Mouse (Mus musculus): ENCODE measurements around the gene Trcg1.
A peak's percentile ranks its signal among the peaks of the same experiment; 100 is the strongest.
"Not testable (repeated sequence)": the region's sequence is repeated elsewhere in the genome, so short reads cannot be mapped to it uniquely, and the experiment has no call there.

Trcg1 gene

DNA sequence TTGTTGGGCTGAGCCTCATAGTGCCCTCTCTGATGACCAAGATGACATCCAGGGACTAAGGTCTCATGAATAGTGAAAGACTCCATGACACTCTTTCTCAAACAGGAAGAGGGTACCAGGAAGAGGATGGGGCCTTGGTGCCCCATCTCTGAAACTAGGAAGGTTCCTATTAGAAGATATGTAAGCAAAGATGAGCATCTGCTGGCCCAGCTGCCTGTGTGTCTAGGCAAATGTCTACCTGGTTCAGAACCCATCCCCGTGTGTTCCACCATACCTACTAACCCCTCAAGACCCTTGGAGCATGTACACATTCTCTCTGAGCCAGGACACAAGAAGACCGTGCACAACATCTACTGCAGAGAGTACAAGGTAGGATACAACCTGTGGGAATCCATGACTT, at the start of gene Trcg1:
Gene Trcg1, plus strand, starts transcription at position 301 of the 400 bp plus-strand sequence.
- DNase-seq (ENCODE audit: low read depth, low spot score) = no peak

DNA sequence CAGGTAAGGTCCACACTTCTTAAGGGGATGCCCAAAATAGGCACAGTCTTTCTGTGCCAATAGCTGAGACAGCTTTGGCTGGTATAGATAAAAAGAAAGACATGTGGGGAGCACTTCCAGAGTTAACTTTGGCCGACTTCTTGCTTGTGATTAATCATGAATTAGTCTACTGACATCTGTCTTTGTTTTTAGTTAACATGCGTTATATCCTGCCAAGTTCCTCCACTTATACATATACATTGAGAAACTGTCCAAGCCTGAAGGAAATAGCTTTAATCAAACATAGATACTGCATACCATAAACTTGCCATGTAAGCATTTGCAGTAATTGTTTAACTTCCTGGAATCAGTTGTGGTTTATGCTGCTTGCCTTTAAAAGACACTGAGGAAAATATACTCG, 39.6 kb upstream of the Trcg1 start:
- no peak for DNase-seq (ENCODE audit: low read depth, low spot score)

DNA sequence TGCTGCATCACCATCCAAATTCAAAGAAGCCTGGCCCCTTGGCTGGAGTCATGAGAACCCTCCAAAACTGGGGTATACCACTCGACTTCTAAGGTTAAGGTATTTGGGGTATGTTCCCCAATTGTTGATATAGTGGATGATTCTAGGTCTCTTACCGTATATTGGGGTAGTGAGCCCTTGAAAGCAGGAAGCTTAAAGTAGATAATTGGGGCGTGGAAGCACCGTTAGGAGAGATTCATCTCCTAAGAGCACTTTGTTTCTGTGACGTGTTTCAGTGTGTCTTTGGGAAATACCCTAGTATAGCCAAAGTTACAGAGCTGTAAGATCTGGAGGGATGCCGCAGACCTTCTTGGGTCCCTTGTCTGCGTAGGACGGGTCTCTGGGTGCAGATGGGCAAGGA, 38.9 kb upstream of the Trcg1 start:
- no peak for DNase-seq (ENCODE audit: low read depth, low spot score)

DNA sequence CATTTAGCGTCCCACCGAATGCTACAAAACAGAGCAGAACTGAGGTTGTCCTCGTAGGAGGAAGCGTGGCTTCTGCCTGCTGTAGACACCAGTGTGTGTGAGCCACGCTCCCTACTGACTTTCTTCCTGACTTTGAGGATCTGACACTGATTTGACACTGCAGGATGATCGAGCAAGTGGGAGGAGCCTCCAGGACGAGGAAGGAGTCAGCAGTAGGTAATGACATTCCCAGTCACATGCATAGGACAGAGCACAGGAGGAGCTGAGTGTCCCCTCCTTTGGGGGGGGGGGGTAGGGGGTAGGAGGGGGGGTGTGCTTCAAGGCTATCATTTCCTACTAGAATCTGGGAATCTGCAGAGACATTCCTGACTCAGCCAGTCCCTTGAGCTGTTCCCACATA, 33.4 kb upstream of the Trcg1 start:
- no peak for DNase-seq (ENCODE audit: low read depth, low spot score)

DNA sequence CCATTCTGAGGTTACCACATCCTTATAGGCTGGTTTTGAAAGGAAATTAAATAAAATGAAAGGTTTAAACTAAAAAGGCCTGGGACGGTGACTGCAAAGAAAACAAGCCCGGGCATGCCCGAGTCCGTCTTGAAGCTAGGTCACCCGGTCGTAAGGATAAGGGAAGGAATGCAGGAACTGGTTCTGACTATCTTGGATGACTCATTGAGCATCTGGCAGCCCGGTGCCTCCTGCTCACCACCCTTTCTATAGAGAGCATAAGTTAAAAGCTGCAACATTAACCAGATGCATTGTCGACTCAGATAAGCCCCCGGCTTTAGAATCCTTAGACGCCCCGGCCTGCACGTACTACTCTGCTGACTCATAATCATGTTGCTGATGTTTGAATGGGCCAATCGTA, 32.8 kb upstream of the Trcg1 start:
- DNase-seq (ENCODE audit: low read depth, low spot score) = not testable (repeated sequence)

DNA sequence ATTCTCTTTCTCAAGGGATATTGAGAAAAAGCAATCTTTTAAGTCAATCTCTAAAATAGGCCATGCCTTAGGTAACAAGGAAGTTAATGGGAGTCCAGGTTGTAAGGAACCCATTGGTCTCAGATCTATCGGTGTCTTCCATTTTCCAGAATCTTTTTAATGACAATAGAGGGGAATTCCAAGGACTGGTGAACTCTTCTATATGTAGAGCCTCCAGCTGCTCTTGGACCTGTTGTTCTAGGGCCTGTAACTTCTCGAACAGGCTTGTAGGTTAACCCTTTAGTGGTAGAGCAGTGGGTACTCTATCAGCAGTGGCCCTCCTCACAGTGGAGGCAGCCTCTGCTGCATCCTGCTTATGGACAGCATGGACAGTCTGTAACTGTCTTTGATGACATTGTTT, 29.5 kb upstream of the Trcg1 start:
- no peak for DNase-seq (ENCODE audit: low read depth, low spot score)

DNA sequence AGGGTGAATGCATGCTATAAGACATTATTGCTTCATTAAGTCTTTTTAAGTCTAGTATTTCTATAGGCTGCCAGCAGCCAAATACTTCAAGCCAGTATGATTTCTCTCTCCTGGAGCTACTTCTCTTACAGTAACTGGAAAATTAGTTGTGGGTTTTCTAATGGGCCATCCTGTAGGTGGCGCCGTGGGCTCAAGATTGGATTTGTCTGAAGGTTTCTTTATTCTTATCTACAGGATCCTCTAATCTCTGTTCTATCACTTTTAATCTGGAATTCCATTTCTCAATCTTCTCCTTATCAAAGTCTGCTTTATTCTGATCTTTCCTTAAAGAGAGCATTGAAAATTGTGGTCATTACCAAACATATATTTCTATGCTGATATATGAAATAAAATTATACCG, 27.0 kb upstream of the Trcg1 start:
- DNase-seq (ENCODE audit: low read depth, low spot score) = peak; percentile 24

DNA sequence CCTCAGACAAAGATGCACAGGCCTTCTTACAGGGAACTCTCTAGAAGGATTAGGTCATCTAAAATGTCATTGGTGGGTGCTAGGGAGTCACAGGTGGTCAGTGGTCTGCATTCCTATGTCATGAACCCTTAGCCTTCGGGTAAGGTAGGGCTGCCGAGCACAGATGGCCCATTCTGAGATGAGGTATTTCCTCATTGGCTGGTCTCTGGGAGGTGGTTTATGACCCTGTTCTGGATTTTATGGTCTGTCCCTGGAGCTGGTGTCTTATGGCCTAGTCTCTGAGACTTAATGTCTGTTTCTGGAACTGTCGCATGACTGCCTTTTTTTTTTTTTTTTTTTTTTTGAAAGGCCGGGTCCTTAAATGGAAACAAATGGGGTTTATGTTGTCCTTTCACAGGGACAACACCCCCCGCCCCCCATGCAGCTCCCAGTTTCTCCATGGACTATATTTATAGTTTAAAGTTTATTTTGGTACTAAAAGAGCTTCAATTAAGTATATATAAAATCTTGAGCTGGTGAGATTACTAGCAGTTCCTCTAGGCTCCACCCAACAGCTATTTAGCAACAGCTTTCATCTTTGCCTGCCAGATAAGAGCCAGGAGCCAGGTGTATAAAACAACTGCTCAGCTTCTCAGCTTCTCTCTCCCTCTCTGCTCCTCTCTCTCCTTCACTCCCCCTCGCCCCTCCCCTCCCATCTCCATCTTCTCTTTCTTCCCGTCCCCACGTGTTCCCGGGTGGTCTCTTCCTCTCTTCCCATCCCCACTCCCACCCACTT, 23.7 kb upstream of the Trcg1 start:
- DNase-seq (ENCODE audit: low read depth, low spot score) = no peak

DNA sequence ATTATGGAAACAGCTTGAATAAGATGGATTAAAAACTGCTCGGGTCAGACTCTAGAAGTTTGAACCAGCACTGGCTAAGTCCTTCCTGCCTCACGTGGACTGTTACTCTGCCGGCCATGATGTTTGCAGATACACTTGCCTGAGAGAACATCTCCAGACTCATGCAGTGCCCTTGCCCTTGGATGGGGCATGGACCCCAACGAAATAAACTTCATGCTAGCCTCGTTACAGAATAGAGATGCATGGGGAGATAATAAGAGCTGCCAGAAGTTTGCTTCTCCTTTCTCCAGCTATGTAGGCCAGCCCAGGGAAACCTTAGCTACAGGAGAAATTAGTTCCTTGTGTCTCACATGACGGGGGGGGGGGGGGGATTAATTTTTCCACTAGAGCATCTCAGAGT, 21.9 kb upstream of the Trcg1 start:
- DNase-seq (ENCODE audit: low read depth, low spot score) = no peak

DNA sequence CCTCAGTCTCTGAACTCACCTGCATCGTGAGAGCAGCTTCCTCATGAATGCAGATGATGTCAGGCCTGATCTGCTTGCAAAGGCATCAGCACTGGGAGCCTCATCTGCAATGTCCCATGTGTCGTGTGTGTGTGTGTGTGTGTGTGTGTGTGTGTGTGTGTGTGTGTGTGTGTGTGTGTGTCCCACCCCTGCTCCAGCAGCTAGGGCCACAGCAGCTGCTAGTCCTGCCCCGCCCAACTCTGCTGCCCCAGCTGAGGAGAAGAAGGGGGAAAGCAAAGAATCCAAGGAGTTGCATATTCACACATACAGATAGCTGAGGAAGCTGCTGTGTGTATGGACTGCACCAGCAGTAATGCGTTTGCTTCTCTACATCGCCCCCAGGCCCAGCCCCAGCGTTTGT, 19.1 kb upstream of the Trcg1 start:
- DNase-seq (ENCODE audit: low read depth, low spot score) = no peak

DNA sequence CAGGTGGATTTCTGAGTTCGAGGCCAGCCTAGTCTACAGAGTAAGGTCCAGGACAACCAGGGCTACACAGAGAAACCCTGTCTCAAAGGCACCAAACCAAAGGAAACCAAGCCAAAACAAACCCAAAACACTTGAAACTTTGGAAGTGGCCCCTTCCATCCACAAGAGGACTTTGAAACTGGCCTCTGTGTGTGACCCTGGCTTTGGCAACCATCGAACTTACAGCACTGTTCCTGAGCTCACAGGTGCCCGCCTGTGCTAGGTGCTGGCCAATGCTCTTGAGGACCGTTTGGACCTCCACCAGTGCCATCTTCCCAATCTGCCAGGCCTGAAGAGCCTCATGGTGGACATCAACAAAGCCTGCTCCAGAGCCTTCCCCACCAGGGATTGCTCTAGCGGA, 17.6 kb upstream of the Trcg1 start:
- DNase-seq (ENCODE audit: low read depth, low spot score) = no peak

DNA sequence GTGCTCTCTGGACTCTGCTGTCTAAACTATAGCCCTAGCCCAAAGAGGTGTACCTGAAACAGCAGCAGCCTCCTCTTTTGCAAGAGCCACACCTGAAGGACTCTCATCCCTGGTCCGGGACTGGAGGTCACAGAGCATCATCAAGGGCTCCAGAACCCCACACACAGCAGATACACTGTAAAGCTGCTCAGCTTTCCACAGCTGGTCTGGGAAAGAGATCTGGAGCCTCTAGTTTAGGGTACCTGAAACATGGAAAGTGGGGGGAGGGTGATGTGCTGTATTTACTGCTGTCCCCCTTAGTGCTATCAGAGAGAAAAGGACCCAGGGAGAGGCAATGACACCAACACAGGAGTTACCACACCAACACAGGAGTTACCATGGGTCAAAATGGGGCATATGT, 16.8 kb upstream of the Trcg1 start:
- DNase-seq (ENCODE audit: low read depth, low spot score) = no peak

DNA sequence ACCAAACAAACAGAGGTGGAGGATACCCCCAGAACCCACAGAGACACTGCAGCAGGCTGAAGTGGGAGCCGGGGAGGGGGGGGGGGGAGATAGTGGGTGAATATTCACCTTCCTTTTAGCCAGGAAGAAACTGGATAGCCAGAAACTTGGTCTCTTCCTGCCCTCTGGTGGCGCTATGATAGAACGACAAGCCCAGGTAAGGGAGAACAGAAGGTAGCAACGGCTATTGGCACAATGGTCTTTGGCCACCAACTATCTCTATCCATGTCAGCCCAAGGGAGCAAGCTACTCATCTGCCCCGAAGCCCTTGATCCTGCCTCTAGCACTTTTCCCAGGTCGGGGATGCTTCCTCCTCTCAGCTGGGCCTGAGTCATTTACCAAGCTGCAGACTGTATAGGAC, 16.0 kb upstream of the Trcg1 start:
- DNase-seq (ENCODE audit: low read depth, low spot score) = peak; percentile 46

DNA sequence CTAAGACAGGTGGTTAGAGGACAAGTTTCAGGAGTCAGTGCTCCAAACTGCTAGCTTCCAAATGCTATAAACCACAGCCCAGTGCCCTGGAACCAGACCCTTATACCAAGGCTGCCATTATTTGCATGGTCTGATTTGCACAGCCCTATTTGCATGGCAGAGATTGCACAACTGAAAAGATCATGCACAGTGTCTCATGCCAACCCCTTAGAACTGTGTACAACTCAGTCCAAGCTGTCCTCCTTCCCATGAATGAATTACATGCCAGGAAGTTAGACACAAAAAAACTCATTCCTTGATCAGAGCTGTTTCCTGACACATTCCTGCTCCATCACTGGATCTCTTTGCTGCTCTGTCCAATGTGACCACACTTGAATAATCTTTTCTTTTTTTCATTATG, 13.0 kb upstream of the Trcg1 start:
- no peak for DNase-seq (ENCODE audit: low read depth, low spot score)

DNA sequence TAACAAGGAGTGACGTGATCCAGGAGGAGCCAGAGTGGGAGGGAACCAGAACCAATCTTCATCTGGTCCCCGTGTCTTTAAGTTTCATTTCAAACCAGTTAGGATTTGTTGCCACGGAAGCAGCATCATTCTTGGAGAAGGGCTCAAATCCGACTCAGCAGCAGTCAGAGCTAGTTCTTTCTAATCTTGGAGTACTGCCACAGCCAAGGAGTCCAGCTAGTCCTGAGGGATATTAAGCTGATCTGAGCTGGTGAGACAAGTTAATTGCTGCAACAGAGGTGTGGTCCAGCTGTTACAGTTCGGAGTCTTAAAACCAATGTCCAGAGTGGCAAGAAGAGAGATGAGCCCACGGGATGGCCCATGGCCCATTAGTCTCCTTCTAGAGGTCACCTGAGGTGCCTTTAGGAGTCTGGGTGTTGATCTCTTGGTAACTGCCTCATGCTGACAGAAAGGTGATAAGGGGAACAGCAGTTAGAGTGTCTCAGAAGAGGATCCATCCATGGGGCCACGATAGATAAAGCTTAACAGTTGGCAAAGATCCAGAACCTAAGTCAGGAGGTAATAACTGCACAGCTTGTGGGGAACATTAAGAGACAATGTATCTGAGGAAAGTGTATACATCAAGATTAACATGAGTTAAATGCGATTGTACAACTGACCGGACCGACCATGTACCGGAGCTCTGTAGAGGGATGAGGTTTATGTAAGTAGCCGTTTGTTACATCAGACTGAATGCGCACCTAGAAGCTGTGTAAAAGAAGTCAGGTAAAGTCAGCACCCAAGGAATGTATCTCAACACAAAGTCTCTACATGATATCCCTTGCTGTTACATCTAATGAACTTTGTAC, 10.4 kb upstream of the Trcg1 start:
- no peak for DNase-seq (ENCODE audit: low read depth, low spot score)

DNA sequence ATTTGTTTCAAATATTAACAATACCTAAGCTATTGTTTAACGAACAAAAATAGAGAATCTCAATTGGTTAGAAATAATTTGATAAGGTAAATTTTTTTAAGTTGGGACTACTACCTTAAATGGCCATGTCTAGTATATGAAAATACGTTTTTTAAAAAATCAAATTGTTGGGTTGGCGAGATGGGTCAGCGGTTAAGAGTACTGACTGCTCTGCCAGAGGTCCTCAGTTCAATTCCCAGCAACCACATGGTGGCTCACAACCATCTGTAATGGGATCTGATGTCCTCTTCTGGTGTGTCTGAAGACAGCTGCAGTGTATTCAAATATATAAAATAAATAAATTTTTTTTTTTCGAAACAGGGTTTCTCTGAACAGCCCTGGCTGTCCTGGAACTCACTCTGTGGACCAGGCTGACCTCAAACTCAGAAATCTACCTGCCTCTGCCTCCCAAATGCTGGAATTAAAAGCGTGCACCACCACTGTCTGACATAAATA, 9.7 kb upstream of the Trcg1 start:
- not testable (repeated sequence) for DNase-seq (ENCODE audit: low read depth, low spot score)

DNA sequence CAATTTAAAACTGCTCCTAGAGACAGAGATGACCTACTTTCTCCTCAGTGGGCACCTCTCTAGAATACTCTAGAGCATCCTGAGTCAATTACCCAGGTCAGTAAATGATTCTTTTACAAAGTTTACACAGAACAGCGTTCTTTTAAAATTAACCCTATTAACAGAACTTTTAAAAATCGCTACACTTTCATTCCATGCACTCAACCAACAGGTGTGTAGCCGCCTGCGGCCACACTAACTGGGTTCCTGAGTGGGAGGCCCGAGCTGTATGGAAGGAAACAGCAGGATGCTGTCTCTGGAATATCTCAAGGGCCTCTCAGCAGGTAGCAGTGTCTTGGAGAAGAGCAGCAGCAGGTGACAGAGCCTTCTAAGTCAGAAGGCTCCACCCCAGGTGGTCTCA, 9.2 kb upstream of the Trcg1 start:
- no peak for DNase-seq (ENCODE audit: low read depth, low spot score)

DNA sequence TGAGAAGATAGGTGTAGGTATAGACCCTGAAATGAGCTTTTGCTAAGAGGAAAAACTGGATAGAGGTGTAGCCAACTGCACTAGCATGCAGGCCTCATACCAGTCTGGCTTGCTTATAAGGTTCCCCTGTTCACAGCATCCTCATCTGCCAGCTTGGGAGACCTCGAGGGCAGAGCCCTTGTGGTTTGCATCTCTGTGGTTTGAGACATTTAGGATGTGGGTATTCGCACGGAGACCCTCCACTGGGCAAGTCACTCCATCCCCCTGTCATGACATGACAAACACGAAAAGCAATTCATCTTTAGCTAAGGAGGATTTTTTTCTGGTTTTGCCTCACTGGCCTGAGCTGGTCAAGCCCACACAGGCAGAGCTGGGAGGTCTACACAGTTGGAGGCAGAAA, 8.2 kb upstream of the Trcg1 start:
- no peak for DNase-seq (ENCODE audit: low read depth, low spot score)

DNA sequence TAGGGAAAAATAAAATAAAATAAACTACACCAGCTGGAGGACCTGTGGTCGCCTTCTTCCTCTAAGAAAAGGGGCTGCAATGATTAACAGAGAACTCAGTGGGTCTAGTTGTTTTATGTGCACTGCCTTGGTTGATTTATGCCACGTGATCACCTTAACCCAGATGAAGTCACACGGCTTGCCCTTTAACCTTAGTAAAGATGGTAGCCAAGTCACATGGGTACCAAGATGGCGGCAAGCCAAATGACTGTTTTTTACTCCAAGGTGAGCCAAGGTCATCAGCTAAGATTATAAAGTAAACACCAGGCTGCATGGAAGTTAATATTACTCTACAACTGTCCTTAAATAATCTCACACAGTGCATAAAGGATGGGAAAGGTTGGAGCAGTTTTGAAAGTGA, 6.6 kb upstream of the Trcg1 start:
- no peak for DNase-seq (ENCODE audit: low read depth, low spot score)

DNA sequence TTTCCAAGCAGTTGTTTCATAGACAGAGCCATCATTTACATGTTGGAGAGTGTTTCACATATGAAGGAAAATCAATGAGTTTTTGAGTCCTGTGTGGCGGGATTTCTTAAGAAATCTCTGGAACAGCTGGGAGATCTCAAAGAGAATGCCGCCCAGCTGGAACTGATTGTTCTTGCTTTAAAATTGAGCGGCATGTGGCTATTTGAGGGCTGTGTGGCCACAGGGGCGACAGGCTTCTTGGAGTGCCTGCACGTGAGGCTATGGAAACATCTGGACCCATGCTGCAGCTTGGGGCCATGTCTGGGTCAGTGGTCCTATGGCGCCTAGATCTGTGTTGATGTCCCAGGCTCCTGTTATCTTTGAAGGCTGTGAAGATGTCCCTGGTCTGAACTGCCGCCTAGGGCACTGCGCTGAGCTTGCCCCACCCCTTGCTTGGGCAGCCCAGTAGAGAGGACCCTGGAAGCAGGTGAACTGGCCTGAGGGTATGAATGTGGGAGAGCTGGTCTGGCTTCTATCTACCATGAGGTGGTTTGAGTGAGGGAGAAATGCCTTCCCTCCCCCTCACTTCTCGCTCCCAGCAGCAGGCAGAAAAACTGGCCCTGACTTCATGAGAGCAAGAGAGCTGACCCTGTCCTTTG, 6.1 kb upstream of the Trcg1 start:
- DNase-seq (ENCODE audit: low read depth, low spot score) = no peak

DNA sequence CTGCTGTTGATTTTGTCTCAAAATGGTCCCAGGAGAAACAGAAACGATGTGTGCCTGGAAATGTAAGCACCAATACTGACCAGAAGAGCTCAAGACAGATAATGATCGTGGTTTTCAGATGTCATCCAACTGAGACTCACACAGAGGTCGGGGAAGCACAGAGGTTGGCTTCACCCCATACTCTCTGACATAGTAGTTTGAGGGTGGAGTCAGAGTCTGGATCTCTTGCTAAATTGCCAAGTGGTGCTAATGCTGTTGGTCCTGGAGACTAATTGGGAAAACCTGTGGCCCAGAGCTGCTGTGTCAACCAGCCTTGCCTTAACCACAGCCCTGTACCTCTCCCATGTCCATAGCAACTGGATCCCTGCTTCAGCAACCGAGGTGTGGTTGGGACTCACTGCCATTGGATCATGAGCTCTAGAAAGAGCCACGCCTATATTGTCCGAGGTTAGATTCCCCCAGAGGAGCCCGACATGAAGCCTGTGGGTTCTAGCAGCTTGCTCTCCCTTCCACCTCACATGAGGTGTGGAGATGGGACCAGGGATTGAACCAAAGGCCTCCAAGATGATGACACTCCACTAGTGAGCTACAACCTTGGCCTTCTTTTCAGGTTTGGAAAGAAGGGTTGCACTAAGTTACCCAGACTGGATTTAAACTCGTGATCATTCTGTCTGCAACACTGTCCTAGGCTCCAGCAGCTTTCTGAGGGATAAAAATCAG, 4.7 kb upstream of the Trcg1 start:
- DNase-seq (ENCODE audit: low read depth, low spot score) = no peak
